Mouse (Mus musculus): ENCODE data around the gene Cep170b.

- TF ChIP-seq CTCF (IDR thresholded peaks at IDR 0.05; ENCODE audit: borderline replicate concordance, insufficient read depth, low read depth, low read length): no peak
- no peak for TF ChIP-seq POLR2A (IDR thresholded peaks at IDR 0.05; ENCODE audit: borderline replicate concordance, insufficient read depth, low read length)
These were observed 41.2 kb downstream of the Cep170b start for GRCm38 (mm10) chr12:112761411-112761810.

Data from cerebellum, adult 2 months (tissue).